Mouse (Mus musculus) CD8-positive naive resting alpha-beta T cell, adult 2 months (primary cell): Measurements from ENCODE around the gene Mllt11.

ENCODE experiments used
- DNase-seq, 2 experiments: peaks; one replicate each; pipeline ENCODE4 v3.0.0; 2022; ENCODE audit warnings: low read depth in 2 of 2, low spot score in 2 of 2

Gene Mllt11

GRCm38 (mm10) chr3:95174011-95174592 lies 57.9 kb downstream of the Mllt11 start:
- peak; percentile 80 to 85 for DNase-seq

GRCm38 (mm10) chr3:95173256-95173949 lies 58.6 kb downstream of the Mllt11 start:
- DNase-seq: no peak

- DNase-seq: no peak
Observed at GRCm38 (mm10) chr3:95172526-95173255, 59.3 kb downstream of the Mllt11 start.

DNA sequence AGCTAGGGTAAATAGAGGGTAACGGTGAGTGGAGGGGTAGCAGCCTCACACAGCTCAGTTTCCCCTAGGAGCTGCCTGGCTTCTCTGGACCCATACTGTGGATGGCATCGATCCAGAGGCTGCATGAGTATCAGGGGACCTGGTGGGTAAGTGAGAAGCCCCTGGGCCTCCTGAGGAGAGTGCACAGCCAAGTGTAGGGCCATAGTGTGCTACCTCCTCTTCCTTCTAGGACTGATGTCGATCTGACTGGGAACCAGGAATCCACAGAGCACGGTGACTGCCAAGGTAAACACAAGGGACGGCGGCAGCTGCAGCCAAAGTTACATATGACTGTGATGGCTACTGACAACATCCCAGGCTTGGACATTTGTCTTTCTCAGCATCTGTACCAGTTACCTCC lies 60.9 kb downstream of the Mllt11 start:
- no peak for DNase-seq

DNA sequence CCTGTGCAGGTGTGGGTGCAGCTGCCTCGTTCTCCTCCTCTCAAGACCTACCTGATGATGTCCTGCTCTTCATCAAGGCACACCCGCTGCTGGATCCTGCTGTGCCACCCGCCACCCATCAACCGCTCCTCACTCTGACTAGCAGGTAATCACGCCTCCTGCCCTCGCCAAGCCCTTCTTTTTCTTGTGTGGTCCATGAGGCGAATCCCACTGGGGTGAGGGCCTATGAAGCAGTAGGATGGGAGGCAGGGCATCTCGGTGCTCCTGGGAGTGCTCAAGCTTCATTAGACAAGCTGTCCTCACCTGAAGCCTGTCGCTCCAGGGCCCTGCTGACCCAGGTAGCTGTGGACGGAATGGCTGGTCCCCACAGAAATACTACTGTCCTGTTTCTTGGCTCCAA lies 62.0 kb downstream of the Mllt11 start:
- no peak for DNase-seq
